In the genomic region with DNA sequence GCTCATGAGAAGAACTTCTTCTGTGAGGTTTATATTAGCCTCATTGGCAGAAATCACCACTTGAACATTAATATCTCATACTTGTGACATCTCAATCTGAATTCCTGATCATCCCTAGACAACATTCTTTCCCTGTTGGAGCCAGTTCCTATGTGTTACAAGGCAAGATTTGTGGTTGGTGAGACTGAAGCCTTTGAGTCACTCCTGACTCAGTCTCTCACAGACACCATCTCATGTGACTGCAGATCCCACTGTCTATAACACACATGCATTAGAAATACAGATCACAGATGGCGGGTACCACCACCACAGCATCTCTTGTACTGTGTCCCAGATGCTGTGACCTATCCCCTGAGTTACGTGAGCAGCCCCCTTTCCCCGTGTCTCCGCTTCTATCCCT, we compare ENCODE assay signal across 11 mouse cellular contexts.
"Had no signal": no experiment of that assay in that cellular context is flagged by ENCODE, and none has a peak within 500 bp of the region (broad histone marks: within the 10 kb centered on the region; RNA-seq: fewer than 3 reads in every experiment).

No protein-coding gene starts in this region.

- H3K9ac ChIP-seq: liver, embryonic 12.5 days; lung, embryonic 15.5 days; midbrain, embryonic 12.5 days; neural tube, embryonic 15.5 days had no signal

- H3K4me2 ChIP-seq: liver, embryonic 12.5 days; lung, embryonic 15.5 days; midbrain, embryonic 12.5 days; neural tube, embryonic 15.5 days had no signal

- ATAC-seq: liver, embryonic 12.5 days; midbrain, embryonic 16.5 days had no signal

- H3K27ac ChIP-seq: limb, embryonic 10.5 days; liver, embryonic 12.5 days; lung, embryonic 15.5 days; midbrain, embryonic 12.5 days; neural tube, embryonic 15.5 days had no signal

- H3K36me3 ChIP-seq: limb, embryonic 10.5 days; liver, embryonic 12.5 days; lung, embryonic 15.5 days; midbrain, embryonic 12.5 days; neural tube, embryonic 15.5 days had no signal

- DNase-seq: kidney, postnatal 14 days; lung, postnatal 14 days; right cerebral cortex, adult 18-20 months; right cerebral cortex, postnatal 25 days; thymus, postnatal 36 days had no signal

- H3K9me3 ChIP-seq: limb, embryonic 10.5 days; liver, embryonic 12.5 days; lung, embryonic 15.5 days; midbrain, embryonic 12.5 days; neural tube, embryonic 15.5 days had no signal

- H3K4me3 ChIP-seq: limb, embryonic 10.5 days; liver, embryonic 12.5 days; lung, embryonic 15.5 days; midbrain, embryonic 12.5 days; neural tube, embryonic 15.5 days had no signal
